Mouse (Mus musculus) adrenal gland, postnatal 4 days (tissue): Measurements from ENCODE around the gene Pde11a. TPM values are rescaled to one million over a fixed set of nuclear protein-coding genes. Genes with fewer than 3 reads are reported as not detected.

Source experiments
- DNase-seq, 2 experiments: peaks; one replicate each; pipeline ENCODE4 v3.0.0; 2021 to 2022; ENCODE audit warnings: low spot score in 2 of 2, mixed read lengths in 2 of 2
- microRNA-seq: library from miRNA; unstranded; fragments of <30 nt; microRNA quantifications from one replicate; pipeline ENCODE4 v1.2.0, GENCODE M21; 2021
- total RNA-seq, 2 experiments: library from RNA; stranded (reverse); gene quantifications; 2 replicates each; pipeline ENCODE4 v1.2.3; 2021

The Pde11a gene
- total RNA-seq, 2 experiments from 2014 or later = 0.76 to 1.3 TPM

DNA sequence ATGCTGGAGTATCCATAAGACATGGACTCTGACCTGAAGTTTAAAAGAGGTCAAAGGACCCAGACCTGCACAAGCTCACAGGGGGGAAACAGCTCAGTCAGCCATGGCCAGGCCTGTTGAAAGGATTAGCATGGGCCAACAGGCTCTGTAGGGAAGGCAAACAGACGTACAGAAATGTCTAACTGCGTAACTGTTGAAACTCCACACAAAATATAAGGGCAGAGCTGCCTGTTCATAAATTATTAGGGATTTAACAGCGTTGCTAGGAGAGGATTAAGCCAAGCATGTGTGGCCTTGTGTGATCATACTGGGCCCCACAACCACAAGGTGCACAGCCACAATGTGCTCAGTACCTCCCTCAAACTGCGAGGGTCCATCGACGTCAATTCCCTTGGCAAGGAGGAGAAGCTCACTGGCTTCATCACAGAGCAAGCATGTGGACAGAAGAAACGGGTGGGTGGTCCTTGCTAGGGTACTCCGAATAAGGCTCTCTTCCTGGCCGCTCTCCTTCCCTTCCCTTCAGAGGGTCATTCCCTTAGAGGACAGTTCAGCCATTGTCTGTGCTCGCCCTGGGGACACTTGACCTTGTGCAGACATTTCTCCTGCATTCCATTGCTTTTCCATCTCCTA is 375.2 kb downstream of the Pde11a start:
- DNase-seq = no peak

DNA sequence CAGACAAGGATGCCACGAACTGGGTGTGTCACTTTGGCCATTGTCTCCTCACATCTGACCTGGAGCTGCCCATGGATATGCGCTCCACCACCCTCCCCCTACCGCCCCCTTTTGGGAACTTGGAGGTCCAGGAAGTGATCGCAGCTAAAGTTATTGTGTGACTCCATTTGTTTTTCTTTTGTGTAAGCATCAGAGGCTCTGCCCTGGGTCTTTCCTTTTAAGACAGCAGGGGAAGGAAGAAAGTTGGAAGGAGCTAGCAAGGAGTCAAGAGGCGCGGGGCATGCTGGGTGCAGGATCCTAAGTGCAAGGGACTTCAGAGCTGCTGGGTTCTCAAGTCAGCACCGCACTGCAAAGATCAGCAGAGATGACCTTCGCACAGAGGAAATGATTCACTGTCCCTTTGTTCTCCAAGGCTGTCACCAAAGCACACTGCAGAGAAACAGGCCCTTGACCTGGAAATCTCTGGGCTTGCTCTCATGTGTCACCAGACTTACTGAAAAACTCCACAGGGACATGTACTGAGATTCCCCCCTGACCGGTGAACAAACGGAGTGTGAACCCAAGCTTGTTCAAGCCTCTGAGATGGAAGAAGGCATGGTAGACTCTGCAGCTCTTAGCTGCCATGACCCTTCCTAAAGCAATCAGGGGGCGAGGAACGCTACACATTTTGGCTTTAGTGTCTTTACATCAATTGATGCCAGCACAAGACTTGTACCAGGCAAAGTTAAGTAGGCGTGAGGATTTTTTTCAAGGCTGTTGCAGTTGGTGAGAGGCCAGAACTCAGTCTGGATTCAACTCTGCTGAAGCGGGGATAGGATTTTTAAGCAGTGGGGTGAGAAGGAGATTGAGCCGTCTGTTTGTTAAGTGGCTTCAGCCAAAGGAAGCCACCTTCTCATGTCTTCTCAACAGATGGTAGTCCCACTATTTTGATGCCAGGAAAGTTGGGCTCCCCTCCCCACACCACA is 377.9 kb downstream of the Pde11a start:
- peak in 1 of 2 experiments; percentile 38 for DNase-seq

DNA sequence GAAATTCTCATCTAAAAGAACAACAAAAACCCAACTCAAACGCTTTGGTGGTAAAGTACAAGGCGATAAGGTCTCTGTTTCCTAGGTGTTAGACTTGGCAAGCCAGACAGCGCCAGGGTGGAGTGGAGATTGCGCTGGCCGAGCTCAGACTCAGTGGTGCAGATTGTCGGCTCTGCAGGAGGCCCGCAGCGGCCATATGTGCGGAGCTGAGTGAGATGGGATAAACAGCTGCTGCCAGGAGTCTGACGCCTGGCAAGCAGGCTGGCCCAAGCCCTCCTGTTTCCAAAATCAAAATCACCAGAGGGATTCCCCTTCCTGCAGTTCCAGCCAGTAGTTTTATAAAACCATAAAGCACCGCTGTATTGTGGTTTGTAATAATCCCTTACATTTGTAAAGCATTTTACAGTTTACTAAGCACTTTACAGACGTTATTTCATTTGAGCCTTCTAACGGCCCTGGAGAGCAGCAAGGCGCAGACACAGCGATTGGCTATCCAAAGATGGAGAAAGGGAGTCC is 378.7 kb downstream of the Pde11a start:
- no peak for DNase-seq

DNA sequence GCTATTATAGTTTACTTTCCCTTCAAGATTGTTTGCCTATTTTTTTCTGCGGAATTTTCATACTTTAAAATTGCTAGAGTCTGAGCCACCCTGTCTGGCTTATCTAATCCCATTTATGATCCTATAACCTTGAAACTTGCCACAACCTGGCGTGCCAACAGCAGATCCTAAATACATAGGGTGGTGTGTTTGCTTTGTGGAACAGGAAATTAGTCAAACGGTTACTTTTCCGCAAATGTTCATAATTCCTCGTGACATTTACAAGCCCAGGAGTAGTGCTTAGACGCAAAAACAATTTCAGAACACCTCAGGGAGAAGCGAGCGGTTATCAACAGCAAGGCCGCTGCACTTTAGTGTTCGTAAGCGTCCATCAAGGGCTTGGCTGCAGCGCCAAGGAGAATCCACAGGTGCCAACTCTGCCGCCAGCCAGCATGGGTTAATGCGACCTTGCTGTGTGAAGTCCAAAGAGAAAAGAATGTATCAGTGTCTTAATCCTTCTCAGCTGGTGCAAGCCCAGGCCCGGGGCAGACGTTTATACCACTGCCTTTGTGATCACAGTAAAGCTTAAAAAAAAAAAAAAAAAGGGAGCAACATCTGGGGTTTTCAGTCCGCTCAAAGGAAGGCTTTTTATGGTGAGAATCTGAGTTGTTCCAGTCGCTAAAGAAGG is 379.3 kb downstream of the Pde11a start:
- DNase-seq = no peak

DNA sequence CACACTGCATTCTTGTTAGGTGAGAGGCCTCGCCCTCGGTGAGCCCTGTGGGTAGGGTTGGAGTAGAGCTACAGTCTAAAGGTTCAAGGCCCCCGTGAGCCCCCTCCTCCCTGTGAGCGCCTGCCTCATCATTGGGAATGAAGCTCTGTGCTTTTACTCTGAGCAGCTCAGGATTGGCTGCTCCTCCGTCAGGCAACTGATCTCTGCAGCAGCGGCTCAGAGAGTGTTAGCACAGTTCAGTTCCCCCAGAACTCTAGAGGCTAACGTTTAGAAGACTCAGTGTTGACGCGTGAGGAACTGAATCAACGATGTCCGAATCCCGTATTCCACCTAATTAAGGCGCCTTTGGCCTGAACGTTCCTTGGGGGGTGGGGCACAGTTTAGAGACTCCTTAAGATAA is 382.9 kb downstream of the Pde11a start:
- no peak for DNase-seq

DNA sequence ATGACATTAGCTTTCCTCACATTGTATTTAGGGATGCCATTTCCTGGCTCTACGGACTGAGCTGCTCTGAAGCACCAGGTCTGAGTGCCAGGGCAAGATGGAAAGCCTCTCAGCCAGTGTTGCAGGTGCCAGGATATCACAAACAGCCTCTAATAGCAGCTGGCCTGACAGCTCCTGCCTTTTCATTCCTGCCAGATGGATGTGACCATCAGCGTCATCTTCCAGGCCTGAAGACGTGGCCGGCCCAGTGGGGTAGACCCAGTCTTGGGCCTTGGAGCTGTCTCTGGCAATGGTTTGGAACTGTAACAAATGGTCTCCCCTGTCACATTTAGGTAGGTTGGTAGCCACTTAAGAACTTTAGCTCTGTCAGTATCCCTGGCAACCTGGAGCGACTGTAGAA is 385.3 kb downstream of the Pde11a start:
- no peak for DNase-seq

DNA sequence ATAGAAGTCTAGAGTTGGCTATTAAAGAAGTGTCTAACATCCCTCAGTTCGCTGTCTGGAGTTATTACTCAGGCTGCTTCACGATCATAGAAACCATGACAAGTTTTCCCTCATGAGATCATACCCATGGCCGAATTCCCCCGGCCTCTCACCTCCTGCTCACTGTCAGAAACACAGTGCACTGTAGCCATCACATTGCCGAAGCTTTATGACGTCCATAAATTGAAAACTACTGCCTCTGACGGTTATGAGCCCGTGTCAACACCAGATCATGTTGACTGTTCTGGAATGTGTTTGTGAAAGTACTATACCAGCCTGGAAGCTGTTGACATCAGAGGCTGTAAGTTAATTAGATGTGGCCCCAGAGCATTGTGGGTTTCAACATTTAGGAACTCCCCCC is 387.9 kb downstream of the Pde11a start:
- no peak for DNase-seq

Small RNA genes within 50 kb of the gene (microRNA-seq; reads per million reads assigned to microRNA genes)
- not detected for gene Gm44337

Other genes with a start within 250 kb of the Pde11a start
- not detected for gene Cyct, start 21.7 kb upstream of the Pde11a start, total RNA-seq
- gene Rbm45, start 31.2 kb upstream of the Pde11a start, total RNA-seq = 10 to 100 TPM; 49.3 to 50.7 TPM
- 10 to 100 TPM; 29.9 to 33.9 TPM for gene Osbpl6, start 67.7 kb upstream of the Pde11a start, total RNA-seq